18 mouse cellular contexts compared by ENCODE assay signal in the genomic region with DNA sequence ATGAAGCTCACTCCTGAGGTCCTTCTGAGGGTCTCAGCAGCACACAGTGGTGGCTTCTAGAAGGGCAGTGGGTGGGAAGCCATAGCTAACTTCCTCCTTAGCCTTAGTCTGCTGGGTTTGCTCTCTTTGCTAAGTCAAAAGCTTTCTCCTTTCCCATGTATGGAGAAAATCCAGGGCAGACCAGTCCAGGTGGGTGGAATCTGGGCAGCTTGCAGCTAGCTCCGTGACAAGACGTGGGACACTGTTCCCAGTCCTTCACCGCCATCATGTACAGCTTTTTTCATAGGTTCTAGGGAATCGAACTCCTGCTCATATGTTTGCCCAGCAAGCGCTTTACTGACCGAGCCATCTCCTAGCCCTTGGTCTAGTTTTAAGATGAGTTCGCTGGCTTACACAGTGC.
"Had no signal": no experiment of that assay in that cellular context is flagged by ENCODE, and none has a peak within 500 bp of the region (broad histone marks: within the 10 kb centered on the region; RNA-seq: fewer than 3 reads in every experiment).

No protein-coding gene starts in this region.

- H3K27ac ChIP-seq: liver, embryonic 13.5 days; liver, embryonic 15.5 days; lung, embryonic 15.5 days; macrophage; midbrain, embryonic 13.5 days; neural tube, embryonic 12.5 days; stomach, embryonic 15.5 days; stomach, postnatal 0 days had no signal

- DNase-seq: liver, embryonic 13.5 days; liver, postnatal 0 days; lung, adult 2 months; lung, postnatal 14 days; lung, postnatal 36 days; thymus, adult 18-20 months; thymus, postnatal 14 days; thymus, postnatal 36 days had no signal

- H3K4me2 ChIP-seq: liver, embryonic 13.5 days; liver, embryonic 15.5 days; lung, embryonic 15.5 days; midbrain, embryonic 13.5 days; neural tube, embryonic 12.5 days; stomach, embryonic 15.5 days had no signal

- H3K9ac ChIP-seq: liver, embryonic 13.5 days; liver, embryonic 15.5 days; liver, postnatal 0 days; lung, embryonic 15.5 days; midbrain, embryonic 13.5 days; neural tube, embryonic 12.5 days; stomach, embryonic 15.5 days had no signal

- H3K9me3 ChIP-seq: liver, embryonic 13.5 days; liver, embryonic 15.5 days; lung, embryonic 15.5 days; megakaryocyte, embryonic 14.5 days; midbrain, embryonic 13.5 days; neural tube, embryonic 12.5 days; stomach, embryonic 15.5 days had no signal

- H3K4me3 ChIP-seq: liver, embryonic 13.5 days; liver, embryonic 15.5 days; lung, embryonic 15.5 days; megakaryocyte, embryonic 14.5 days; midbrain, embryonic 13.5 days; neural tube, embryonic 12.5 days; stomach, embryonic 15.5 days had no signal

- H3K4me1 ChIP-seq: liver, embryonic 13.5 days; liver, embryonic 15.5 days; lung, embryonic 15.5 days; megakaryocyte, embryonic 14.5 days; stomach, embryonic 15.5 days had no signal

- H3K36me3 ChIP-seq: liver, embryonic 13.5 days; liver, embryonic 15.5 days; lung, embryonic 15.5 days; midbrain, embryonic 13.5 days; neural tube, embryonic 12.5 days; stomach, embryonic 15.5 days had no signal

- H3K27me3 ChIP-seq: liver, embryonic 13.5 days; lung, embryonic 15.5 days; midbrain, embryonic 13.5 days; neural tube, embryonic 12.5 days; stomach, embryonic 15.5 days had no signal

- ATAC-seq: liver, postnatal 0 days; lung, postnatal 0 days; midbrain, embryonic 13.5 days; midbrain, embryonic 16.5 days had no signal
